9 mouse cellular contexts compared by ENCODE assay signal in genomic region chr3:95349491-95349890, GRCm38 (mm10). TPM values are rescaled to one million over a fixed set of nuclear protein-coding genes. Genes with fewer than 3 reads are reported as not detected.
DNase-seq lines count a peak whose midpoint lies in the region; ATAC-seq and TF ChIP-seq lines count a peak whose summit lies in the region.
"Had no signal": no experiment of that assay in that cellular context is flagged by ENCODE, and none has a peak within 500 bp of the region (broad histone marks: within the 10 kb centered on the region; RNA-seq: fewer than 3 reads in every experiment).

No protein-coding gene starts in this region.

- no peak overlapping the region for H3K4me2 ChIP-seq in embryonic facial prominence, embryonic 11.5 days (ENCODE audit: low read depth, low read length)
- H3K4me2 ChIP-seq in liver, embryonic 14.5 days (ENCODE audit: low read depth): no peak overlapping the region
- H3K4me2 ChIP-seq in liver, embryonic 12.5 days: no peak overlapping the region
- H3K4me2 ChIP-seq: liver, embryonic 15.5 days had no signal

- H3K36me3 ChIP-seq in embryonic facial prominence, embryonic 11.5 days (replicated peaks; ENCODE audit: control insufficient read depth, insufficient read depth, low read depth, low read length): peaks cover 12% of the 10 kb centered on the region
- H3K36me3 ChIP-seq in embryonic facial prominence, embryonic 10.5 days (replicated peaks): peaks cover 96% of the 10 kb centered on the region
- peaks cover 58% of the 10 kb centered on the region for H3K36me3 ChIP-seq in liver, embryonic 14.5 days (replicated peaks; ENCODE audit: control insufficient read depth, insufficient read depth, low read depth)
- H3K36me3 ChIP-seq in liver, embryonic 12.5 days: peaks cover 93% of the 10 kb centered on the region

- H3K27ac ChIP-seq in embryonic facial prominence, embryonic 11.5 days (replicated peaks; ENCODE audit: low read depth, low read length): no peak overlapping the region
- no peak overlapping the region for H3K27ac ChIP-seq in embryonic facial prominence, embryonic 10.5 days (replicated peaks)
- H3K27ac ChIP-seq in liver, embryonic 14.5 days: no peak overlapping the region
- H3K27ac ChIP-seq in liver, embryonic 12.5 days: no peak overlapping the region
- H3K27ac ChIP-seq: liver, embryonic 15.5 days had no signal

- H3K9me3 ChIP-seq in embryonic facial prominence, embryonic 11.5 days (replicated peaks; ENCODE audit: control insufficient read depth, low read length): no peaks in the 10 kb centered on the region
- peaks cover 6% of the 10 kb centered on the region; the same call in 1 of the 2 replicates for H3K9me3 ChIP-seq in embryonic facial prominence, embryonic 10.5 days
- no peaks in the 10 kb centered on the region for H3K9me3 ChIP-seq in liver, embryonic 14.5 days (ENCODE audit: control insufficient read depth, low read length)
- H3K9me3 ChIP-seq in liver, embryonic 12.5 days (replicated peaks): no peaks in the 10 kb centered on the region
- H3K9me3 ChIP-seq: liver, embryonic 15.5 days had no signal

- H3K27me3 ChIP-seq in embryonic facial prominence, embryonic 11.5 days (ENCODE audit: control insufficient read depth, insufficient read depth, low read length): no peaks in the 10 kb centered on the region
- no peaks in the 10 kb centered on the region for H3K27me3 ChIP-seq in embryonic facial prominence, embryonic 10.5 days (replicated peaks; ENCODE audit: low read depth, poor library complexity, severe bottlenecking)
- H3K27me3 ChIP-seq in liver, embryonic 14.5 days (ENCODE audit: control insufficient read depth, insufficient read depth, low read length): no peaks in the 10 kb centered on the region
- no peaks in the 10 kb centered on the region for H3K27me3 ChIP-seq in liver, embryonic 12.5 days (replicated peaks)
- H3K27me3 ChIP-seq: liver, embryonic 15.5 days had no signal

- peak; percentile 69 for TF ChIP-seq CTCF in liver, embryonic 14.5 days (IDR thresholded peaks at IDR 0.05; ENCODE audit: low read depth)

- no peak overlapping the region for H3K9ac ChIP-seq in embryonic facial prominence, embryonic 11.5 days (replicated peaks; ENCODE audit: low read length)
- H3K9ac ChIP-seq in liver, embryonic 14.5 days (replicated peaks): no peak overlapping the region
- no peak overlapping the region for H3K9ac ChIP-seq in liver, embryonic 12.5 days
- H3K9ac ChIP-seq: liver, embryonic 15.5 days had no signal

- no peak overlapping the region for H3K4me3 ChIP-seq in embryonic facial prominence, embryonic 11.5 days (ENCODE audit: low read depth, low read length)
- H3K4me3 ChIP-seq in embryonic facial prominence, embryonic 10.5 days: no peak overlapping the region
- no peak overlapping the region for H3K4me3 ChIP-seq in liver, embryonic 14.5 days (ENCODE audit: insufficient read depth in 1 of 2, low read depth in 2 of 2, low read length in 2 of 2)
- no peak overlapping the region for H3K4me3 ChIP-seq in liver, embryonic 12.5 days
- H3K4me3 ChIP-seq: liver, embryonic 15.5 days had no signal

- DNase-seq in embryonic facial prominence, embryonic 11.5 days (ENCODE audit: low spot score): peak; percentile 54
- no peak for DNase-seq in embryonic facial prominence, embryonic 10.5 days (ENCODE audit: low spot score)
- peak; percentile 25 to 50 (median 28) for DNase-seq in liver, embryonic 14.5 days (ENCODE audit: low read depth in 3 of 3, low spot score in 3 of 3)
- peak; percentile 63 for DNase-seq in brain, adult 2 months (ENCODE audit: low read depth, low spot score)
- peak; percentile 32 for DNase-seq in lung, postnatal 10 days
- DNase-seq in left cerebral cortex, adult 11 months (ENCODE audit: low spot score): no peak
- DNase-seq in testis, postnatal 10 days (ENCODE audit: low spot score): no peak

- no peak for ATAC-seq in embryonic facial prominence, embryonic 11.5 days (replicated peaks; ENCODE audit: insufficient number of reproducible peaks, low FRiP score, low TSS enrichment, low read depth)
- ATAC-seq in liver, embryonic 14.5 days (ENCODE audit: insufficient read depth): no peak
- ATAC-seq in liver, embryonic 12.5 days: no peak

- no peaks in the 10 kb centered on the region for H3K4me1 ChIP-seq in embryonic facial prominence, embryonic 11.5 days (ENCODE audit: control insufficient read depth, insufficient read depth, low read length)
- no peaks in the 10 kb centered on the region for H3K4me1 ChIP-seq in embryonic facial prominence, embryonic 10.5 days
- no peaks in the 10 kb centered on the region for H3K4me1 ChIP-seq in liver, embryonic 14.5 days (replicated peaks; ENCODE audit: control insufficient read depth in 2 of 2, insufficient read depth in 2 of 2, low read length in 1 of 2)
- H3K4me1 ChIP-seq in liver, embryonic 12.5 days: no peaks in the 10 kb centered on the region
- H3K4me1 ChIP-seq: liver, embryonic 15.5 days had no signal

- TF ChIP-seq EP300 in liver, embryonic 14.5 days (IDR thresholded peaks at IDR 0.05; ENCODE audit: low read depth): no peak

RNA-seq across cellular contexts. Expression of gene Setdb1, which starts 7.5 kb away (rescaled TPM):
- 66.2 and 67.3 TPM in 2 replicates for polyA plus RNA-seq in embryonic facial prominence, embryonic 11.5 days (2014; fragmentation: Nextera tagmentation; extraction: Ambion mirVana)
- polyA plus RNA-seq in embryonic facial prominence, embryonic 10.5 days (2016; fragmentation: Nextera tagmentation; extraction: Ambion mirVana): 60.9 and 61.1 TPM in 2 replicates
- polyA plus RNA-seq in liver, embryonic 14.5 days (2012; rRNA removed): 11.2 and 14.1 TPM in 2 replicates
- 13.4 and 15.2 TPM in 2 replicates for polyA plus RNA-seq in liver, embryonic 14.5 days (2014; fragmentation: Nextera tagmentation; extraction: Ambion mirVana)
- polyA plus RNA-seq in liver, embryonic 12.5 days (2016; fragmentation: Nextera tagmentation; extraction: Ambion mirVana): 31.0 and 31.6 TPM in 2 replicates

RNA-seq across cellular contexts. Expression of gene Cers2, which starts 34.9 kb away (rescaled TPM):
- 117 and 118 TPM in 2 replicates for polyA plus RNA-seq in embryonic facial prominence, embryonic 11.5 days (2014; fragmentation: Nextera tagmentation; extraction: Ambion mirVana)
- polyA plus RNA-seq in embryonic facial prominence, embryonic 10.5 days (2016; fragmentation: Nextera tagmentation; extraction: Ambion mirVana): 125 TPM in 2 replicates
- polyA plus RNA-seq in liver, embryonic 14.5 days (2012; rRNA removed): 55.1 and 63.8 TPM in 2 replicates
- polyA plus RNA-seq in liver, embryonic 14.5 days (2014; fragmentation: Nextera tagmentation; extraction: Ambion mirVana): 80.2 and 88.2 TPM in 2 replicates
- polyA plus RNA-seq in liver, embryonic 12.5 days (2016; fragmentation: Nextera tagmentation; extraction: Ambion mirVana): 134 and 135 TPM in 2 replicates

RNA-seq across cellular contexts. Expression of gene Anxa9, which starts 42.5 kb away (rescaled TPM):
- 1.5 and 1.9 TPM in 2 replicates for polyA plus RNA-seq in embryonic facial prominence, embryonic 11.5 days (2014; fragmentation: Nextera tagmentation; extraction: Ambion mirVana)
- polyA plus RNA-seq in embryonic facial prominence, embryonic 10.5 days (2016; fragmentation: Nextera tagmentation; extraction: Ambion mirVana): 1.3 and 1.4 TPM in 2 replicates
- polyA plus RNA-seq in liver, embryonic 14.5 days (2012; rRNA removed): 2.5 and 2.6 TPM in 2 replicates
- 2.8 and 3.8 TPM in 2 replicates for polyA plus RNA-seq in liver, embryonic 14.5 days (2014; fragmentation: Nextera tagmentation; extraction: Ambion mirVana)
- 3.1 and 4.6 TPM in 2 replicates for polyA plus RNA-seq in liver, embryonic 12.5 days (2016; fragmentation: Nextera tagmentation; extraction: Ambion mirVana)

RNA-seq across cellular contexts. Expression of gene 4930558C23Rik, which starts 53.1 kb away (rescaled TPM):
- not detected in 2 replicates for polyA plus RNA-seq in embryonic facial prominence, embryonic 11.5 days (2014; fragmentation: Nextera tagmentation; extraction: Ambion mirVana)
- polyA plus RNA-seq in embryonic facial prominence, embryonic 10.5 days (2016; fragmentation: Nextera tagmentation; extraction: Ambion mirVana): not detected in 2 replicates
- not detected in 2 replicates for polyA plus RNA-seq in liver, embryonic 14.5 days (2012; rRNA removed)
- not detected in 2 replicates for polyA plus RNA-seq in liver, embryonic 14.5 days (2014; fragmentation: Nextera tagmentation; extraction: Ambion mirVana)
- not detected in 2 replicates for polyA plus RNA-seq in liver, embryonic 12.5 days (2016; fragmentation: Nextera tagmentation; extraction: Ambion mirVana)
- polyA plus RNA-seq: liver, embryonic 15.5 days had no signal

Comparison
In these comparisons a context has a peak if more than half of its experiments do, and no peak if none do; other contexts are left out.
1. DNase-seq: peak in embryonic facial prominence, embryonic 11.5 days (single experiment), liver, embryonic 14.5 days (3 of 3), brain, adult 2 months (single experiment) and lung, postnatal 10 days (single experiment); none in embryonic facial prominence, embryonic 10.5 days (single experiment), left cerebral cortex, adult 11 months (single experiment) and testis, postnatal 10 days (single experiment).